Mouse (Mus musculus) megakaryocyte, embryonic 14.5 days (primary cell): ENCODE data around the gene Wnt1. TPM values are rescaled to one million over a fixed set of nuclear protein-coding genes. Genes with fewer than 3 reads are reported as not detected.

Experiments used
- H3K27me3 ChIP-seq: replicated peaks from 2 replicates; pipeline ENCODE3; 2012; ENCODE audit warnings: inconsistent platforms
- H3K36me3 ChIP-seq: replicated peaks from 2 replicates; pipeline ENCODE3; 2012; ENCODE audit warnings: low read length, inconsistent platforms, mixed read lengths
- H3K4me1 ChIP-seq: 2 replicates; pipeline ENCODE4 v1.6.1; 2012; ENCODE audit warnings: inconsistent platforms
- H3K4me3 ChIP-seq: replicated peaks from 2 replicates; pipeline ENCODE3; 2012; ENCODE audit warnings: moderate library complexity, mild to moderate bottlenecking, inconsistent platforms
- H3K9me3 ChIP-seq: 2 replicates; pipeline ENCODE4 v1.6.1; 2012; ENCODE audit warnings: inconsistent platforms
- FLI1 ChIP-seq: IDR thresholded peaks from 2 replicates; pipeline ENCODE4 v1.6.1; 2012; ENCODE audit warnings: low read length, inconsistent platforms, mixed read lengths
- GATA1 ChIP-seq: IDR thresholded peaks from 3 replicates; pipeline ENCODE4 v1.6.1; 2012; ENCODE audit warnings: mixed read lengths, low read length, inconsistent platforms, borderline replicate concordance
- polyA plus RNA-seq: library from polyadenylated mRNA; stranded (reverse); fragments of >175 nt; gene quantifications from 2 replicates; pipeline ENCODE4 v1.2.3, GENCODE M21; 2012; ENCODE audit warnings: low replicate concordance; ENCODE audit not compliant: insufficient read depth

Wnt1 gene
- polyA plus RNA-seq, 1 experiment = not detected

DNA sequence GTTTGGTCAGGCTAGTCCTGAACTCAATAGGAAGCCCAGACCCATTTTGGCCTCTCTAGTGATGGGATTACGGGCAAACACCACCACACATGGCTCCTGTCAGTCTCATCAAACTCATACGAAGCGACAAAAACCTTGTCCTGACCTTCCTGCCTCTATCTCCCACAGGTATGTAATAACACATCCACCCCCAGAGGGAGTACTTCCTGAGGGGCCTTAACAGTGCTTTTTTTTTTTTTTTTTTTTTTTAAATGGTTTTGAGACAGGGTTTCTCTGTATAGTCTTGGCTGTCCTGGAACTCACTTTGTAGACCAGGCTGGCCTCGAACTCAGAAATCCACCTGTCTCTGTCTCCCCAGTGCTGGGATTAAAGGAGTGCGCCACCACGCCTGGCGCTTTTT lies 28.5 kb downstream of the Wnt1 start:
- H3K36me3 ChIP-seq = peaks cover 95% of the 10 kb centered on the region

DNA sequence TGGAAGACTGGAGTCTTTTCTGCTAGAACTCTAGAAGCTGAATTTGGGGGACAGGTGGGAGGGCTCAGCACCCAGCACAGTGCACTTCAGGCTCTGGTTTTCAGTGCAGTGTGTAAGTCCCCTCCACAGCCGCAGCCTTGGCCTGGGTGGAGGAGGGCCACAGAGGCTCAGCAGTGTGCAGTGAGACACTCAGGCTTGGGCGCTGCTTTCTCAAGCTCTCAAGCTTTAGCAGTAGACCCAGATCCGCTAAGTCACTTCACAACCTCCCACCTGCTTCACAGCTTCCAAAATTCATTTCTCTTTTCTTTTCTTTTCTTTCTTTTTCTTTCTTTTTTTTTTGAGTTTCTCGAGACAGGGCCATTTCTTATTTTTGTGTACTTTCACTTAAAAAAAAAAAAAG lies 31.3 kb downstream of the Wnt1 start:
- TF ChIP-seq GATA1 = no peak
- no peak for TF ChIP-seq FLI1
- H3K4me3 ChIP-seq = no peak overlapping the region
- peaks cover 95% of the 10 kb centered on the region for H3K36me3 ChIP-seq
- peaks cover 42% of the 10 kb centered on the region for H3K4me1 ChIP-seq
- H3K27me3 ChIP-seq = no peaks in the 10 kb centered on the region
- H3K9me3 ChIP-seq = peaks cover 10% of the 10 kb centered on the region

More for the DNA sequence above, 28.5 kb downstream of the Wnt1 start:
- TF ChIP-seq GATA1 (no peak), FLI1 (no peak)
- no peaks in the 10 kb centered on the region; the same call in 1 of the 2 replicates for H3K9me3 ChIP-seq
- H3K4me1 ChIP-seq = peaks cover 19% of the 10 kb centered on the region
- no peaks in the 10 kb centered on the region for H3K27me3 ChIP-seq
- H3K4me3 ChIP-seq = no peak overlapping the region

- H3K9me3 ChIP-seq = peaks cover 10% of the 10 kb centered on the region
- no peak for TF ChIP-seq GATA1
- no peak for TF ChIP-seq FLI1
- H3K36me3 ChIP-seq = peaks cover 95% of the 10 kb centered on the region
- H3K4me3 ChIP-seq = no peak overlapping the region
- H3K4me1 ChIP-seq = peaks cover 46% of the 10 kb centered on the region
- H3K27me3 ChIP-seq = no peaks in the 10 kb centered on the region
Measured at GRCm38 (mm10) chr15:98821403-98821802, 31.7 kb downstream of the Wnt1 start.

GRCm38 (mm10) chr15:98822147-98822546 lies 32.5 kb downstream of the Wnt1 start:
- Histone ChIP-seq H3K4me3 (no peak overlapping the region), H3K4me1 (peaks cover 53% of the 10 kb centered on the region), H3K9me3 (peaks cover 10% of the 10 kb centered on the region), H3K27me3 (no peaks in the 10 kb centered on the region), H3K36me3 (peaks cover 94% of the 10 kb centered on the region)
- TF ChIP-seq GATA1 = no peak
- no peak for TF ChIP-seq FLI1

DNA sequence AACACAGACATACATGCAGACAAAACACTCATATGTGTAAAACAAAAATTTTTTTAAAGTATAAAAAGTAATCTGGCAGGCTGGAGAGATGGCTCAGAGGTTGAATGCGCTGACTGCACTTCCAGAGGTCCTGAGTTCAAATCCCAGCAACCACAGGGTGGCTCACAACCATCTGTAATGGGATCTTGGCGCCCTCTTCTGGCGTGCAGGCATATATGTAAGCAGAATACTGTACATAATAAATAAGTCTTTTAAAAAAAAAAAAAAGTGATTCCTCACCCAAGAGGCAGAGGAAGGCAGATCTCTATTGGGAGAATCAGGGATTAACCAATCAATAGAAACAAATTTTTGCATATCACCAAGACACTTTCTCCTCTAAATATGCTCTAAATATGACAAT lies 33.8 kb downstream of the Wnt1 start:
- Histone ChIP-seq H3K4me3 (no peak overlapping the region), H3K4me1 (peaks cover 66% of the 10 kb centered on the region), H3K9me3 (peaks cover 10% of the 10 kb centered on the region), H3K36me3 (peaks cover 96% of the 10 kb centered on the region), H3K27me3 (no peaks in the 10 kb centered on the region)
- no peak for TF ChIP-seq FLI1
- TF ChIP-seq GATA1 = no peak

GRCm38 (mm10) chr15:98827611-98828011 lies 38.0 kb downstream of the Wnt1 start:
- peaks cover 64% of the 10 kb centered on the region for H3K36me3 ChIP-seq

DNA sequence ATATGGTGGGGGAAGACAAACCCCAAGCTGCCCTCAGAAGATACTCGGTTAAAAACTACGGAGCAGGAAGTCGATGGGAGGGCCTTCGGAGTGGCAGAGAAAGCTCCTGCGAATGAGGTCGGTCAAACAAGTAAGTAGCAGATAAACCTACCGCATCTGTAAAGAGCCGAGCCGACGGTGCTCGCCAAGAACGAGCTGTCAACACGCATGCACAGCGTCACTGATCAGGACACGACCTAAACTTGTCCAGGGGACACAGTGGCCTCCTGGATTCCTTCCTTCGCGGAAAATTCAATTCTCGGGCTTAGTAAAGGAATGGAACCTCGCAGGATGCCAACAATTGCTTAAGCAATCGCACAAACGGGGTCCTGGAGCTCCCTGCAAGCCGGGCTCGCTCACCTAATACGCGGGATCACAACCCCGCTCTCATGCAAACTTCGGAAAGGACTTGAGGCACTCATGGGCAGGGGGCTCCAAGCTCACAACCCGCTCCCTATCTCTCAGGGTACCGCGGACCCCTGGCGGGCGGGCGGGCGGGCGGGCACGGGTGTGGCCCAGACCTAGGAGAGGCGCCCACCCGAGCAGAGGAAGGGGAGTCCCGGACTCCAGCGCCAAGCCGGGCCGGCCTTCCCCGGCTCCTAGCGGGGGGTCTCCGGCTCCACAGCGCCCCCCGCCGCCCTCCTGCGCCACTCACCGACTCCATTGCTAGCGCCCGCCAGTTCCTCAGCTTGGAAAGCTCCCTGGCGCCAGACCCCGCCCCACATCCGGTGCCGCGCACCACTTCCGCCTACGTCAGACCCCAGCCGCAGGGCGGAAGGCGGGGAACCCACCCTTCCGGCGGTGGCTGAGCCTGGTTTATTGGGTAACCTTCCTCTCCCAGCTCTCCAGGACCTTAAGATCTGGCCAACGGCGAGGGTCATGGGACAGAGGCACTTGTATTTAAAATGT lies 41.4 kb downstream of the Wnt1 start, which contains the start of gene Prkag1:
TSS of gene Prkag1 (minus strand) at position 786 of the 948 bp plus-strand sequence.
- Histone ChIP-seq H3K9me3 (no peaks in the 10 kb centered on the region), H3K4me3 (peak within 1 kb of the TSS; percentile 97), H3K27me3 (no peaks in the 10 kb centered on the region), H3K36me3 (peaks cover 60% of the 10 kb centered on the region), H3K4me1 (peaks cover 74% of the 10 kb centered on the region)
- TF ChIP-seq FLI1 (peak; percentile 99), GATA1 (no peak)

More at GRCm38 (mm10) chr15:98827611-98828011, 38.0 kb downstream of the Wnt1 start:
- peaks cover 10% of the 10 kb centered on the region for H3K9me3 ChIP-seq
- peak overlapping the region; percentile 47 for H3K4me3 ChIP-seq
- H3K27me3 ChIP-seq = no peaks in the 10 kb centered on the region
- no peak for TF ChIP-seq GATA1
- TF ChIP-seq FLI1 = no peak
- peaks cover 71% of the 10 kb centered on the region for H3K4me1 ChIP-seq

DNA sequence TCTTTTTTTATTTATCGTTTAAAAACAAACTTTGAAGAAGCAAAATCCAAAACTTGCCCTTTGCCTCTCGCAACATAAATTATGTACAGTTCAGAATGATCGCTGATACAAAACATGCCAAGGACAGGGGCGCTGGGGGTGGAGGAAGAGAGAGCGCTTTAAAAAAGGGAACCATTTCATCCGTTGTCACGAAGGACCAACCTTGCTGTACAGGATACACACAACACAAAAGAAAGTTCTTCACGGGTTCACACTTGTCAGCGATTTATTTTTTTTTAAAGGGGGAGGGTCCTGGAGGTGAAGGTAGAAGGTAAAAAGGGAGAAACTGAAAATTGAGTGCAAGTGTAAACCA lies 42.0 kb downstream of the Wnt1 start:
- Histone ChIP-seq H3K4me1 (peaks cover 68% of the 10 kb centered on the region), H3K9me3 (no peaks in the 10 kb centered on the region), H3K4me3 (peak overlapping the region; percentile 97), H3K27me3 (no peaks in the 10 kb centered on the region), H3K36me3 (peaks cover 62% of the 10 kb centered on the region)
- TF ChIP-seq FLI1 (no peak), GATA1 (no peak)

DNA sequence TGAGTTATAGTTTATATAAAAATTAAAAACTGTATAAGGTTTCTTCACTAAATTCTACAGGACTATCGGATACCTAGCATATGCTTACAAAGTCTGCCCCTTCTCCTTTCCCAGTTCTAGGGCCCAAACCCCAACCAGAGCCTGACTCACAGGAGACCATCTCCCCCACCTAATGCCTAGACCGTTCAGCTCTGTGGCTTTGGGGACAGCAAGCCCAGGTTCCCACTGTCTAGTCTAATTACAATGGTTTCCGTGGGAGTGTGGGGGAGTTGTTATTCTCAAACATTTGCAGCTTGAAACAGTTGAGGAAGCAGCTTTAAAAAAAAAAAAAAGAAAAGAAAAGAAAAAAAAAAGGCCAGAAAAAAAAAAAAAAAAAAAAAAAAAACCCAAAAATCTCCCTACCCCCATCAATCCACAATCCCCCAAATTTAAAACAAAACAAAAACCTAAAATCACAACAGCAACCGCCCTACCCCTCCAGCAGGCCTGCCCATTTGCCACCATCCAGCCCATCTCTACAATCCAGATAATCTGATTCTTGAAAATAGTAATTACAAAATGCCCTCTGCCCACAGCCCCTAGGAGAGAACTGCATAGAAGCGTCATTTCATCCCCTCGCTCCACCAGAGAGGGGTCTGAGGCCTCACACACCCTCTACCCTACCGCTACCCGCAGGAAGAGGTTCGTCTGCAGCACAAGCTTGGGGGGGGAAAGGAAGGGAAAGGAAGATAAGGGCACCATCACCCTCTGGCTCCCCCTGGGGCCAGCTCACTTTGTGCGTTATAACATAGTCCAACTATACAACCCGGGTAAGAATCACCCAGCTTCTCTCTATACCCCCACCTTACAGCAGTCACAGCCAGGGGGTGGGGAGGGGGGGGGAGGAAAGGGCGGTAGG lies 42.8 kb downstream of the Wnt1 start:
- Histone ChIP-seq H3K27me3 (no peaks in the 10 kb centered on the region), H3K4me1 (peaks cover 64% of the 10 kb centered on the region), H3K9me3 (no peaks in the 10 kb centered on the region), H3K4me3 (peak overlapping the region; percentile 97), H3K36me3 (peaks cover 62% of the 10 kb centered on the region)
- TF ChIP-seq FLI1 (no peak), GATA1 (no peak)
